Mouse (Mus musculus) telencephalon, adult 2 months (tissue): ENCODE measurements around the gene Usp28.
"Not testable (repeated sequence)": the region's sequence is repeated elsewhere in the genome, so short reads cannot be mapped to it uniquely, and the experiment has no call there.

Experiments
- DNase-seq: peaks from one replicate; pipeline ENCODE4 v3.0.0-alpha.2; 2011; ENCODE audit warnings: low read depth, low spot score

Gene Usp28

DNA sequence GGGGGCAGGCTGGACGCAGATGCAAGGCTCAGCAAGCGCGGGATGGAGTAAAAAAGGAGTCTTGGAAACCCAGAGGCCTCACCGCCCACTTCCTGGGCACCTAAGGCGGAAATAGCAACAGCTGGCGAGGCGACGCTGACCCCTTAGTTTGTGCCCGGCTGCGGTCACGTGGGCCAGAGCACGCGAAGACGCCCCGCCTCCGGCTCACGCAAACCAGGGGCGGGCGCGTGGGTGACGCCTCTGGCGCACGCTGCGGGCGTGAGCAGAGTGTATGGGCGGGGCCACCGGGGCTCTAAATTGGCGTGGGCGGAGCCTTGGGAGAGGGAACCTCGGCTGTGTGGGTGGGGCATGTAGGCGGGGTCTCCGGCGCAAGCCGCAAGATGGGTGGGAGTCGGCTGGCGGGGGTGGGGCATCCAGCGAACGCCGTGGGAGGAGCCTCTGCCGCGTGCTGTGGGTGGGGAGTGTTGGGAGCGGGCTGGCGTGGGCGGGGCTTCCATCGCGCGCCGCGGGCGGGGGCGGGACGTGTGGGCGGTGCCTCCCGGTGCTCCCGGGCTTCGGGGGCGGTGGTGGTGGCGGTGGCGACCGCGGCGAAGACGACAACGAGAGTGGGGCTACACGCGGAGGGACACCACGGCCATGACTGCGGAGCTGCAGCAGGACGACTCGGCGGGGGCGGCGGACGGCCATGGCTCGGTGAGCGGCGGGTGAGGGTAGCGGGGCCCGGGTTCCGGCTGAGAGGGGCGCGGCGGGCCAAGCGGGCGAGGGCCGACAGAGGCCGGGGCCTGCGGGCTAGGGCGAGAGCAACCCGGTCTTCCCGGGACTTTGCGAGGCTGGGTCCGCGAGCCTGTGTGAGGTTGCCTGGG, at the start of gene Usp28:
Usp28 (plus strand) TSS at position 531 of the 863 bp plus-strand sequence.
- DNase-seq = peak; percentile 95

DNA sequence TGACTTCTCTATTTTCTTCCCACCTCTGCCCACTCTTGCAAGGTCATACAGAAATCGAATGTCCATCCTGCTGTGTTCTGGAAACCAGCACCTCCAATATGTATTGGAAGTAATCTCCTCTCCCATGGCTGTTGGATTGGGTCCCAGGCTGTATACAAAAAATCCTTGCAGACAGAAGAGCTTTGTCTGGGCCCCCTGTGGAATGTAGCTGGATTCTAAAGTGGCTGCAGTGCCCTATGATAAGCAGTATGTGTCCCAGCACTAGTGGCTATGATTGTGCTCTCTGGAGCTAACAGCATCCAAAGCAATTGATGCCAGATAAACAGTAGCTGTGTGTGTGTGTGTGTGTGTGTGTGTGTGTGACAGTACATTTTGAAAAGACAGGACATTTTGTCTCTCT, 42.8 kb upstream of the Usp28 start:
- no peak for DNase-seq

DNA sequence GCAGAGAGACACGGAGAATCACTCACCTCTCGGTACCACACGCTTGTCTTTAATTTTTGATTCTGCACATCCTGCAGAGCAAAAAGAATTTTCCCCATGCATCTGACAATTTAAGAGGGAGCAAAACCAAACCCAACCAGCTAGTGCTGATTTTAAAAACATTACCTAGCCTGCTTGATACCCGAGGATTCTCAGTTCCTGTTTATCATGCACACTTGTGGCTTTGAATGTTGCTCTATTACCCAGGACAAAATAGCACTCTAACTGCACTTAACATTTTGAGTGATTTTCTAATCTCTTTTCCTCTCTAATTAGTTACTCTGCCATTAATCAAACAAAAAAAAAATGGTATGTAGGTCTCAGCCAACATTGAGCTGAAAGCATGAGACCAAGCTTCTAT, 37.6 kb upstream of the Usp28 start:
- no peak for DNase-seq

DNA sequence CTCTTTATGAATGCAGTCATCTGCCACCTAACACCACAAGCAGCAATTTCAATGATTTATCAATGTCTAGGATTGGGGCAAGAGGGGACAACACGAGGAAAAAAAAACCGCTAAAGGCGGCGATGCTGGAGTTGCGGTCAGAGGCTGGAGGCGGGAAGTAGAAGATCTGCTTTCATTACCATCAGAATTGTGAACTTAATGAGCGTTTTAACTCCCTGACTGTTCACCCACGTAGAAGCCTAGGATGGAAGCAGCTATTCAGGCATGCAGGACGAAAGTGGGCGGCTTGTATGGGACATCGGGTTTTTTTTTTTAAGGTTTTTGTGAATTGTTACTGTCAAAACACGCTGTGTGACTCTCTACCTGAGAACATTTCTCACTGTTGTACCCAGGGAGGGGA, 23.9 kb upstream of the Usp28 start:
- no peak for DNase-seq

DNA sequence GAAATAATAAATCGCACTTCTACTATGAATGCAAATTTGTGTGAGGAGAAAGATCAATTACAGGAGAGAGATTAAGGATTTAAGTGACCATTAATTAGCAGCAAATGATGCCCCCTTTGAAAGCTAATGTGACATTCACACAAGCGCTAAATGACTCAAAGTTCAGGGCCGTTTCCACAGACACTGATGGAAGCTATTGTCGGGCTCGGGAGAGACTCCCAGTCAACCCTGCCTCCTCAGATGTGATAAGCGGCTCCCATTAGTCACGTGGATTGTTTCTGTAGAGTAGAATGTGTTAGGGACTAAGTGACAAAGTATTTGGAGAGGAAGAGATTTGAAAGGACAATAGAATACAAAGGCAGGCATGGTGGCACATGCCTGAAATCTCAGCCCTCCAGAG, 23.0 kb upstream of the Usp28 start:
- DNase-seq = no peak

DNA sequence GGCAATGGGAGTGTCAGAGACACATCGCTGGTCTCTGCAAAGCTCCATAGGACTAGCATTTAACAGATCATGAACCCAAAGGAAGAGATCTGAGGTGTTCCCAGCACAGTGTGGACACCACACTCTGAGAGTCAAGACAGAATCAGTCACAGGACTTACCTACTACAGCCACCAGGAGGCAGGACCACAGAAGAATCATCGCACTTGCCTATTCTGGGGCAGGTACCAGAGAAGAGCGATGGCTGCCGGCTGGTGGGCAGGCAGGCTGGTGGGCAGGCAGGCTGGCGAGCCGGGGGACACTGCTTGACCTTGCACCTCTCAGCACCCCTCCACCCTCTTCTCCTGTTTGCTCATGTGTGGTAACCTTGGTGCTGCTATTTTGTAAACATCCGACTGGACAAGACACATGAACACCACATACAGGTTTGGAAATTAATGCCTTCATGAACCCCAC, 20.6 kb upstream of the Usp28 start, which contains the start of gene Htr3b:
Htr3b (minus strand) TSS at position 404 of the 454 bp plus-strand sequence.
- no peak for DNase-seq

DNA sequence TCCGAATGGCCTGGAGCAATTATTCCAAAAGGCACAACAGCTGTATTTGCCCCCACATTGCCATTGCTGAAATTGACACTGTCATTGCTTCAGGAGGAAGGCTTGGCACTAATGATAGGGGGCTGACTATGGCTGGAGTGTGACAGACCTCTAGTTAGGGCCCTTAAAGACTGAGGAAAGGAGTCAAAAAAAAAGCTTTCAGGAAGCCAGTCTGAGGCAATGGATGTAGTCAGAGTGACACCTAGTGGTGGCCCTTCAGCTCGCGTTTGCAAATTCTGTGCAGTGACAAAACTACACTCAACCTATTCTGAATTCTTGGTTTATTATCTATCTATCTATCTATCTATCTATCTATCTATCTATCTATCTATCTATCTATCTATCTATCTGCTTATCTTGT, 12.7 kb upstream of the Usp28 start:
- DNase-seq = no peak

DNA sequence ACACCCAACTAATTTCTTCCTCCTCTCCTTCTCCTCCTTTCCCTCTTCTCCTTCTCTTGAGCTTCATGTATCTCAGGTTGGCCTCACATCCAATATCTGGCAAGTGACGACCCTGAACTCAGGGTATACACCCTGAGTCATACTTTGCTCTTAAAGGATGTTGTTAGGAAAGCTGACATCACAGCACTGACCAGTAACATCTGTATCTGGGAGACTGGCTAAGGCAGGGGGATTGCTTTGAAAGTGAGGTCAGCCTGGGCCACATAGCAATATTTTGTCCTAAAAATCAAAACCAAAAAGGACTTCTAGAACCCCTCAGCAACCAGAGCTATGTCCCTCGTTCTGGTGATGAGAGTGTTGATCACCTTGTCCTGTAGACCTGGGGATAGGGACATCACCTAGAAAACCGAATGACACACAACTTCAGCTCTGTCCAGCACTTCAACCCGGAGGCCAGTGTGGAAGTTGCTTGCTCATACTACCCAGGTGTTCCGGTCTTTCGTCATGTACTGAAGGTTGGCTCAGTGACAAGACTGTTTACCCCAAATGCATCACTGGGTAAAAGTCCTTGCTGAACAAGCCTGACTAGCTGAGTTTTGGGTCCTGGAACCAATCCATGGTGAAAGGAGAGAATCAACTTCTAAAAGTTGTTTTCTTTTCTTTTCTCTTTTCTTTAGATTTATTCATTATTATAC, 8.4 kb upstream of the Usp28 start:
- DNase-seq = no peak

DNA sequence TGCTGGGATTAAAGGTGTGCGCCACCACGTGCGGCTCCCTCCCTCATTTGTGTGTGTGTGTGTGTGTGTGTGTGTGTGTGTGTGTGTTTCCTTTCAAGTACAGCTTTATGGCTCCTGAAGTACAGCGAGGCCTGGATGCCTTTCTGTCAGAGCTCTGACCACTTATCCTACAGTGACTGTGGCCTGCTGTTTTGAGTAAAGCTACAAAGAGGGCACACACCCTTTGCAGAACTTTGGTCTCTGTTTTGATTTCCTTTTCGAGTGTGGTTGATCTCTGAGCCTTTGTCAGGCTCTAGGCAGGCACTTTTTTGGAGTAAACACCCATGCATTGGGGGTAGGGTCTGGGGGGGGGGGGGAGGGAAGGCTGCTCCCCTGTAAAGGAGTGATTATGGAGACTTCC, 4.8 kb upstream of the Usp28 start:
- DNase-seq = no peak

DNA sequence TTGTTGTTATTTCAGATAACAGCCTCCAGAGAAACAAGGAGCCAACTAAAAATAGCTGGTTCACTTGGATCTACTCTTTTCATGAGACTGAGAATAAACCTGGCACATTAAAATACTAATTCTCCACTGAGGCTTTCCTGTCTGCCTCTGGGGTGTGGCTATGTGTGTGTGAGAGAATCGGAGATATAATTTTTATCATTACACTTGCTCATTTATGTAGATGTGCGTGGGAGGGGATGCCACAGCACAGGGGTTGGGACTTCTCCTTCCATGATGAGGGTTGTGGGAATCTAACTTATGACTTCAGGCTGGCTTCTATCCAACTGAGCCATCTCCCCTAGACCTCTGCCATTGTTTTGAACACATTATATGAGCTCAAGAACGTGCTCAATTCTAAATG, 4.4 kb upstream of the Usp28 start:
- DNase-seq = no peak

DNA sequence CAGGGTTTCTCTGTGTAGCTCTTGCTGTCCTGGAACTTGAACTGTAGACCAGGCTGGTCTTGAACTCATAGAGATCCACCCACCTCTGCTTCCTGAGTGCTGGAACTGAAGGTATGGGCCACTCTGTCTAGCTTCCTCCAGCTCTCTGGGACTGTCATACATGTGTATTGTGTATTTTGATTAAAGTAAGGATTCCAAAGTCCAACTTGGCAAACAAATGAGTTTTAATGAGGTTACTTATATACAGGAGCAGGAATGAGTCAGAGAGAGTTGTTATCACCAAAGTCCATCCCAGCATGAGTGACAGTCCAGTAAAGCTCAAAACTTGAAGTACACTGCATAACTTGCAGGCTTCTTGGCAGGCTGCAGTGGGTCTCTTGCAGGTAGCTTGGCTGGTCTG, 3.3 kb upstream of the Usp28 start:
- DNase-seq = no peak

DNA sequence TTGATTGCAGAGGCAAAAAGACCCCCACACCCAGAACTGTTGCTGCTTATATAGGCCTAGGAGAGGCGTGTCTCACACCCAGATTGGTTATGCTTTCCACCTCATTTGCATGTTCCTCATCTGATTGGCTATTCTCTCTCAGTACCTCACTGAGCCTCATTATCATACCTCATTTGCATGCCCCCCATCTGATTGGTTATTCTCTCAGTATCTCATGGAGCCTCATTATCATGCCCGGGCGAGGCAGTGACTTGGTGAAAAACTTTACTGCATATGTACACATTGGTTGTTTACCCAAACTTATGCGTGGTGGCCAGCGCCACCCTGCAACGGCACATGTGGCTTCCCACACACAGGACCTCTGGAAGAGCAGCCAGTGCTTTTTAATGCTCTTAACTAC, 1.4 kb upstream of the Usp28 start:
- not testable (repeated sequence) for DNase-seq

DNA sequence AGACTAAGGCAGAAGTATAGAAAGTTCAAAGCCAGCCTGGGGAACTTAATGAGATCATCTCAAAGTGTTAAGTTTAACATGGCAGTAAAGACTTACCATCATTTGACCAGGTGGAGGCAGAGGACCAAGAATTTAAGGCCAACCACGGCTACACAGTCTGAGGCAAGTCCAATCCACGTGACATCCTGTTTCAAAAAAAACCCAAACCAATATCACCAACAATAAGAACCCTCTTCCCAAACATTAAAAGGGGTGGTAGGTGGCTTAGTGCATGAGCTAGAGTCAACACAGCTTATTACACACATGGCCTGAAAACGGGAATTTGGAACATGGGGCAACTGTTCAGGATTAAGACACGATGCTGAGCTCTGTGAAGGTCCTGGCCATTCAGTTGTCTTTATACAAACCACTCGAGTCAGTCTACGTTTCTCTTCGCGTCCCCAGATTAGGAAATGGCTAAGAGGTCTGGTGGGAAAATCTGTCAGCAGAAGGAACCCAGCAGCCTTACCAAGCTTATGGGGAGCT, 793 bp upstream of the Usp28 start:
- DNase-seq = no peak

DNA sequence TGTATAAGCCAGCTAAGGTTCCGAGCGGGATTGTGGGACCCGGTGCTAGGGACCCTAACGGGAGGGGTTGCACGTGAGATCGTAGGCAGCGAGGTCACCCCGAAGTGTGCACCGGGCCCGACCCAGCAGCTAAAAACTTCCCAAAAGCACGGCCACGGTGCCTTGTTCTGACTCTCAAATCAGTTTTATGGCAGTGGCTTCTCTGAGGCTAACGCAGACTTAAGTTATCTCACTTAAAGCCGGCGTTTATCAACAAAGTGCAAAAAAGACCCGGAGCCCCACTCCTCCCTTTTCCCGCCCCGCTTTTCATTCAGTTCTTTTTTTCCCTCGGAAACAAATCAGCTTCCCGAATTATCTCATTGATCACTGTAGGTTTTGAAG, 523 bp downstream of the Usp28 start:
- DNase-seq = no peak

DNA sequence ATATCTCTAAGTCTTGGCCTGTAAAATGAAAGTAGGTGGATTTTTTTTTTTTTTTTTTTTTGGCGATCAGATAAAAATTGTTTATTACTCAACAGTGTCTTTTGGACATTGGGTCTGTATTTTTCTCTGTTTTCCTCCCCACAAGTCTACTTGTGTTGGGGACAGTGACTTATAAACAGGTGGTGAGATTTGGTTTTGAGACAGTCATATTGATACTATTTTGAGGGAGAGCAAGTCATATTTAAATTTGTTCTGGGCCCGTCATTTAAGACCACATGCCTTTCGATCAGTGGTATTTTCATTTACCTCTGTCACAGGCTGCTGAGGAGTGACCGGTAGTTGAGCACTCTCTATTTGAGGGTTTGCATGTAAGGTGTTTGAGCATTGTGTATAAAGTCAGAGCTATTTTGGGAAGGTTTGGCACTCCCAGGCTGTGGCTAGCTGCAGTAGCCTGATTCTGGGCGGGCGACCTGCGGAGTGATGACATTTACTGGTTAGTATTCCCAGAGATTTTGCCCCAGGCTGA, 1.5 kb downstream of the Usp28 start:
- no peak for DNase-seq

DNA sequence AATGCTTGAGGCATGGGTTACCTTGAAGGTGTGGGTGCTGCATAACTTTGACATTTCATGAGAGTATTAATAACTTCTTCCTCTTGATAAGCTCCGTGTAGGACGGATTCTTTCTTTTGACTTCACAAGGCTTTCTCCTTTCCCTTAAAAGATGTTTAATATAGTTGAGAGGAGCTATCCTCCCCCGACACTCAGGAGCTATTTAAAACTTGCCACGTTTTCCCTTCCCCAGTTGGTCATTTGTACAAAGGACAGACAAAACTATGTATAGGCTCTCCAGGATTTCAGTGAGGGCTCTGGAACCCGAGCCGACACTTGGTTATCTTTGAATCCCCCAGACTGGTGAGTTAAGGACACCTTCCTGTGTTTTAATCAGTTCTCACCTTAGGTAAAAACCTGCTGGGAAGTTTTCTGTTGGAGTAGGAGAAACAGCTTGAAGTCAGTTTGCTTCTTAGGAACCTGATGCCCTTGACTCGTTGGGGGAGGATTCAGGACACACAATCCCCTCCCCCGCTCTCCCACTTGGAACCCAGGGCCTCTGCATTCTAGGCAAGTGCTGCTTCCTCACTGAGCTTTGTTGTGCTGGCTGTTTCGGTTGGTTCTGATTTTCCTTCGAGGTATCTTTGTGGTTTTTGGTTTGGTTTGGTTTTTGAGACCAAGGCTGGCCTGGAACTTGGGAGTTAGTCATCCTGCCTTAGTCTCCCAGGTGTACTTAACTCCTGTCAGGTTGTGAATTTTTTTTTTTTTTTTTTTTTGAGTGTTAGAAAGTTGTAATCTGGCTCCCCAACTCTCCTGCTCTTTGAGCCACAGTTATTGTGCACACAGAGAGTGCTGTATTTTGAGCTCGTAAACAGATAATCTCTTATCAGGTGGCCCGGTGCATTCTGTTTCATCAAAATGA, 2.3 kb downstream of the Usp28 start:
- no peak for DNase-seq

DNA sequence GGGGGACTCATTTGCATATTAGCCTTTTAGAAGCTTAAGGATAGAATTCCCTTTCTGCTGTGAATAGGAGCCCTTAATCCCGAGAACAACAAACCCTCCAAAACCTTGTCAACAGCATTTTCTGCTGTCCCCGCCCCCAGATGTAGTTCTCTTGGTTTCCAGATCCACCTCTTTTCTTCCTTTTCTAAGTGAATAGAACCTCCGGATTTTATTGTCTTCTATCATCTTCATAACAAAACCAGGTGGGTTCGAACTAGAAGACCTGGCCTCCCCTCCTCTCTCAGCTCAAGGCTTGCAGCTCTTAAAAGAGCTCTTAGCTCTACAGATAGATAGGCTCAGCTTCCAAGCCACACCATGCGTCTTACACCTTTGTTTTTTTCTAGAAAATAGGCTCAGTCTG, 6.5 kb downstream of the Usp28 start:
- no peak for DNase-seq

DNA sequence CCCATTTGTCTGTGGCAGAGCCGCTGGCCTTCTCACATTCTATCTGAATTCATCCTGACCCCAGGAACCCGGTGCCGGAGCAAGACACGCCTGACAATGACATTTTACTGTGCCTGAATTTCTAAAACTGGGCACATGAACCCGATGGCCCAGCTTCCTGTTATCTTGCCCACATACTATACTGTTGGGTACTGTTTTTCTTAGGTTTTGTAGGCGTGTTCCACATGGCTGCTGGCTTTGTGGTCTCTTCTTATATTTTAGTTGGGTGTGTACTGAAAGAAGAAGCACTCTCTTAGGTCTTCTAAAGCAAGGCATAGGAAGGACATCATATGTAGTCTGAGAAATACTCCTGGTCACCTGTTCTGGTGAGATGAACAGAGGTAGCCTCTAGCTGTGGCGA, 9.6 kb downstream of the Usp28 start:
- DNase-seq = no peak

DNA sequence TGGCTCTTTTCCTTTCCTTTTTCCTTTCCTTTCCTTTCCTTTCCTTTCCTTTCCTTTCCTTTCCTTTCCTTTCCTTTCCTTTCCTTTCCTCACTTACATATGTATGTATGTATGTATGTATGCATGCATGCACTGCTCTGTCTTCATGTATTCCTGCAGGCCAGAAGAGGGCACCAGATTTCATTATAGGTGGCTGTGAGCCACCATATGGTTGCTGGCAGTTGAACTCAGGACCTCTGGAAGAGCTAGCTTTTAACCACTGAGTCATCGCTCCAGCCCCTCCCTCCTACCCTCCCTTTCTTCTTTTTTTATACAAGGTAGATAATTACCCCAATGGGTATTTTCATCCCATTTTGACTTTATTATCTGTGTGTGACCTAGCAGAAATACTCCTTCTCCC, 10.6 kb downstream of the Usp28 start:
- no peak for DNase-seq

DNA sequence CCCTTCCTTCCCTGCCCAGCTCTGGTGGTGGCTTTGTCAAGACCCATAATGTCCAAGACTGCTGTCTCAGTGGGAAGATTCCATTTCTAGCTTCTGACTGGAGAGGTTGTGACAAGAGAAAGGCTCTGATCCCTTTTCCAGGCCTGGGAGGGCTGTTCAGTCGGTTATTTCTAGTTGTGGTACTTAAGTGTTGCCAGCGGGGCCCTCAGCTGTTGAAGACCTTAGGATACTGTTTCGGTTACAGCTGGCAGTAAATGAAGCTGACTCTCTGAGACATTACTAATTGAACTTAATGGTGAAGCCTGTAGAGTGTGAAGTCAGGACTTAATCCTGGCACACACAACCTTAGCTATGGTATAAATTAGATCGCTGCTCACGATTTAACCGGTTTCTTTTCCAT, 14.1 kb downstream of the Usp28 start:
- no peak for DNase-seq

DNA sequence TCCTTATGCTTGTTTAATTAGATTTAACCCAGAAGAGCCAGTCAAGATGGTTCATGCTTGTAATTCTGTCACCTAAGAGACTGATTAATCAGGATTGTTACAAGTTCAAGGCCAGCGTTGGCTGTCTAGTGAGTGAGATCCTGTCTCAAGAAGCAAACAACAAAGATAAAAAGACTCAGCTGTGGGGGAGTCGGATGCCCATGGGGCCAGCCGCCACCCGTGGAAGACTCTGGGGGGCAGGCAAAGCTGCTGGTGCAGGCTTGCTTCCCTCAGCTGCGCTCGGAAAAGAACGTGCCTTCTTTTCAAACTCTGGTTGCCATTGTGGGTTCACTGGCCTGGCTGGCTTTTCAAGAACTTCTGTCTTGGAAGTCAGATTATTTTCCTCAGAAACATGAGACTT, 30.6 kb downstream of the Usp28 start:
- DNase-seq = no peak

DNA sequence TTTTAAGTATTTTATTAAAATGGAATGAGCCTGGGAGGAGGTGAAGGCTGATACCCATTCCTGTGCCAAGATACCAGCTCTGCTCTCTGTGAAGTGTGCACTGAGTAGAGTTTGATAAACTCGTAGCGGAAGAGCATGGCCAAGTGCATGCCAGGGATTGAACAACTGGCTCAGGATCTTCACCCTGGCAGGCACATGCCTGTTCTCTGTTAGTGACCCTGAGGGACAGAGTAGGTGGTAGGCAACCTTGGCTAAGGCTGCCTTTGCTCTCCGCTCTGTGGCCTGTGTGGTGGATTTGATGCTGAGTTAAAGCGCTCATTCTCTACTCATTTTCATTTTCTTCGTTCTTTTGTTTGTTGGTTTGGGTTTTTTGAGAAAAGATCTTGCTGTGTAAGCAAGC, 36.1 kb downstream of the Usp28 start:
- DNase-seq = no peak
